Mouse (Mus musculus) kidney, embryonic 15.5 days (tissue): ENCODE data around the gene AL732309.1. TPM values are rescaled to one million over a fixed set of nuclear protein-coding genes. Genes with fewer than 3 reads are reported as not detected.

ENCODE experiments used
- ATAC-seq: fragments of 200-750 bp; cut with Nextera tagmentation; replicated peaks from 2 replicates; pipeline ENCODE4 v1.8.0; 2017; ENCODE audit warnings: moderate TSS enrichment; ENCODE audit not compliant: low FRiP score
- H3K27ac ChIP-seq: fragments of 300-500 bp; sonication (generic); 2 replicates; pipeline ENCODE4 v1.5.1; 2015; ENCODE audit warnings: mild to moderate bottlenecking, inconsistent platforms
- H3K27me3 ChIP-seq: fragments of 300-500 bp; sonication (generic); 2 replicates; pipeline ENCODE4 v1.6.1; 2015; ENCODE audit warnings: inconsistent platforms
- H3K36me3 ChIP-seq: fragments of 300-500 bp; sonication (generic); 2 replicates; pipeline ENCODE4 v1.6.1; 2015; ENCODE audit warnings: inconsistent platforms
- H3K4me1 ChIP-seq: fragments of 300-500 bp; sonication (generic); 2 replicates; pipeline ENCODE4 v1.6.1; 2015; ENCODE audit warnings: inconsistent platforms
- H3K4me2 ChIP-seq: fragments of 300-500 bp; sonication (generic); 2 replicates; pipeline ENCODE4 v1.6.1; 2015; ENCODE audit warnings: moderate library complexity, mild to moderate bottlenecking, inconsistent platforms
- H3K4me3 ChIP-seq: fragments of 300-500 bp; sonication (generic); replicated peaks from 2 replicates; pipeline ENCODE4 v1.5.1; 2015; ENCODE audit warnings: mild to moderate bottlenecking, inconsistent platforms
- H3K9ac ChIP-seq: fragments of 300-500 bp; sonication (generic); 2 replicates; pipeline ENCODE4 v1.6.1; 2015; ENCODE audit warnings: mild to moderate bottlenecking, inconsistent platforms
- H3K9me3 ChIP-seq: fragments of 300-500 bp; sonication (generic); replicated peaks from 2 replicates; pipeline ENCODE4 v1.6.1; 2016; ENCODE audit warnings: inconsistent platforms
- WGBS: fragments of 180-500 bp; shearing (Covaris S2); methylation state at CpG from one replicate; pipeline ENCODE4 v1.1.7; 2015; ENCODE audit warnings: mixed read lengths; 5-methylcytosine and 5-hydroxymethylcytosine counted together
- polyA plus RNA-seq: library from polyadenylated mRNA; unstranded; fragments of >200 nt; fragmentation: Nextera tagmentation; extraction: Ambion mirVana; gene quantifications from 2 replicates; pipeline ENCODE4 v1.2.1, GENCODE M21; 2015

Gene AL732309.1
- polyA plus RNA-seq, 1 experiment from 2014 or later, result 5.4 TPM

DNA sequence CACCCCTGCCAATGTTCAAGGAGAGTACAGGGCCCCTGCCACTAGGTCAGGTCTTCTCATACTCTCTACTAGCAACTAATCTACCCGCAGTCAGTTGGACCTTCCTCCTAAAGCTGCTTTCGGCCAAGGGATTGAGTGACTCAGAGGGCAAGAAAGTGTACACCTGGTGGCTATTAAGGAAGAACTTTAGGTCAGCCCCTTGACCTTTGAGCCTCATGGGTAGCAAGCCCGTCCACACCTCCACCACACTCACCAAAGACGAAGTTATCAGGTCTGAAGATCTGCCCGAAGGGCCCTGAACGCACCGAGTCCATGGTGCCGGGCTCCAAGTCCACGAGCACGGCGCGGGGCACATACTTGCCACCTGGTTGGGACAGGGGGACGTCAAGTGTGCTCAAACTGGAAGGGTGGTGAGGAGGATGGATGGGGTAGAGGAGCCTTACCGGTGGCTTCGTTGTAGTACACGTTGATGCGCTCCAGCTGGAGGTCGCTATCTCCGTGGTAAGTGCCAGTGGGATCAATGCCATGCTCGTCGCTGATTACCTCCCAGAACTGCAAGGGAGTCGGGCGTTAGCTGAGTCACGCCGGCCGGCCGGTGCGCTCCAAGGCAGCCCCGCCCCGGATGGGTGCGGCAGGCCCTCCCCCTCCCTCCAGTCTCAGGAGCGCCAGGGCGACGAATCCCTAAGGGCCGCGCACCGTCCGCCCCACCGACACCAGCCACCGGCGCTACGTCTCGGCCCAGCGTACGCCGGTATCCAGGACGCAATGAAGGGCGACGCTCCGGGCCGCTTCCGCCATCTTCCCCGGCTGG lies 22.8 kb downstream of the AL732309.1 start:
- ATAC-seq, result peak; percentile 52
- Histone ChIP-seq H3K9me3 (no peaks in the 10 kb centered on the region), H3K9ac (peak overlapping the region; percentile 87), H3K36me3 (peaks cover 13% of the 10 kb centered on the region), H3K4me1 (peaks cover 24% of the 10 kb centered on the region), H3K27ac (peak overlapping the region; percentile 97), H3K4me2 (peak overlapping the region; percentile 88), H3K27me3 (no peaks in the 10 kb centered on the region), H3K4me3 (peak overlapping the region; percentile 72)
- WGBS, result 1% methylated on average over 53 of the region's 53 CpGs

DNA sequence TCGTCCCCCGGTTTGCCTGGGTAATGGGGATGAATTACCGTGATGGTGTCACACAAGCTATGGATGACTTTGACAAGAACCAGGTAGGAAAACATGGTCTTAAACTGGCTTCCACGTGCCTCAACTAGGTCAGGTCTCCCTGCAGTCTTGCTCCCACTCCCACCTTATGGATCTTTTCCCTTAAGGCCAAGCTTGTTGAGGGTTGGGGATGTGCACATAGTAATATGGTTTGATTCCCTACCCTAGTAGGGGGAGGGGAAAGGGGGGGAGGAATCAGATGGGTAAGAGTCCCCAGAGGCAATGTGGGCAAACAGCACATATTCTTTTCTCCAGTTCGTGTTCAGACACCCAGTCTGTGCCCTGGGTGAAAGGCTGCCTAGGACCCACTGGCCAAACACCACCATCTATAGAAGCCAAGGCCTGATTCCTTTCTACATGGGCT lies 25.3 kb downstream of the AL732309.1 start:
- H3K27me3 ChIP-seq, result no peaks in the 10 kb centered on the region
- 77% methylated on average over 5 of the region's 5 CpGs for WGBS

DNA sequence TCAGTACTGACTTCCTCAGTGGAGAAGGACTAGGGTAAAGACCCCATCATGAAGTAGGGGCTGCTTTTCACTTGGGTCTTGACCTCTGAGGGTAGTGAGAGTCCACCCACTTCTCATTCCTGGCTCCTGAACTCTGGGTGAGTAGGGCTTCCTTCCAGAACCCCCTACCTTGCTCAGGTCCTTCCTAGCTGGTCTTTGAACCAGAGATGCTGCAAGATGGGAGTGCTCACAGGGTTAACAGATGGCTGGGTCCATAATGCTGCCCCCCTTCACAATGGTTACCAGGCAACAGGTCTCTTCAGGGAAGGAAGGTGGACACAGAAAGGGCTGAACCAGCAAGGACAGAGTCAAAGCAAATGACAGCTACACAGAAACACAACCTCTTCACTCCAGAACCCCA lies 28.2 kb downstream of the AL732309.1 start, which contains the start of gene Fam166a:
Gene Fam166a (plus strand): TSS at position 301 of the 400 bp plus-strand sequence.
- H3K9ac ChIP-seq, result no peak within 1 kb of the TSS
- H3K27me3 ChIP-seq, result no peaks in the 10 kb centered on the region
- H3K4me1 ChIP-seq, result peaks cover 6% of the 10 kb centered on the region
- H3K27ac ChIP-seq, result no peak within 1 kb of the TSS
- H3K36me3 ChIP-seq, result peaks cover 13% of the 10 kb centered on the region
- no peaks in the 10 kb centered on the region for H3K9me3 ChIP-seq
- H3K4me2 ChIP-seq, result no peak within 1 kb of the TSS
- H3K4me3 ChIP-seq, result no peak within 1 kb of the TSS
- no peak for ATAC-seq

More for the DNA sequence above, 25.3 kb downstream of the AL732309.1 start:
- peaks cover 13% of the 10 kb centered on the region for H3K36me3 ChIP-seq
- no peaks in the 10 kb centered on the region for H3K9me3 ChIP-seq
- H3K4me1 ChIP-seq, result peaks cover 18% of the 10 kb centered on the region
- H3K4me3 ChIP-seq, result no peak overlapping the region
- H3K9ac ChIP-seq, result no peak overlapping the region
- H3K4me2 ChIP-seq, result no peak overlapping the region
- no peak overlapping the region for H3K27ac ChIP-seq
- ATAC-seq, result no peak

GRCm38 (mm10) chr2:25217666-25218065 lies 29.0 kb downstream of the AL732309.1 start:
- Histone ChIP-seq H3K4me3 (no peak overlapping the region), H3K9me3 (no peaks in the 10 kb centered on the region), H3K4me1 (no peaks in the 10 kb centered on the region), H3K9ac (no peak overlapping the region), H3K4me2 (no peak overlapping the region), H3K27me3 (no peaks in the 10 kb centered on the region), H3K27ac (no peak overlapping the region), H3K36me3 (peaks cover 13% of the 10 kb centered on the region)
- WGBS, result 58% methylated on average over 2 of the region's 2 CpGs
- no peak for ATAC-seq

DNA sequence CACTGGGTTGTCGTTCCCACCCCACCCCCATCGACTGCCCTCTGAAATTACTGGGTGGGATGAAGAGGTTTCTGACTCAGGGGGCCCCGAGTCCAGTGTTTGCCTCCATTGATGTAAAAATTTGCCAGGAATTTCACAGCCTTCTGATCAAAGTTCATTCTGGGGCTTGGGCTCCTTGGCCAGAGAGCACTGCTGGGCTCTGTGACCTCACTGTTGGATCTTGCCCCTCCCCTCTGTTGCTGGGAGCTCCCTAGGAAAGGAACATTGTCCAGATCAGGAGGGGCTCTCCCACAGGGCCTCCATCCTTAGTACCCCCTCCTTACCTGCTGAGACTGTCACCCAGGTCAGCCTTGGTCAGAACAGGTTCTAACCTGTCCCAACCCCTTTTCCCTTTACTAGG lies 32.2 kb downstream of the AL732309.1 start, which contains the start of gene Stpg3:
Gene Stpg3 (minus strand): TSS at position 194 of the 400 bp plus-strand sequence.
- H3K9ac ChIP-seq, result no peak within 1 kb of the TSS
- H3K4me2 ChIP-seq, result no peak within 1 kb of the TSS
- H3K9me3 ChIP-seq, result no peaks in the 10 kb centered on the region
- H3K27me3 ChIP-seq, result no peaks in the 10 kb centered on the region
- no peak within 1 kb of the TSS for H3K4me3 ChIP-seq
- H3K4me1 ChIP-seq, result peaks cover 18% of the 10 kb centered on the region
- no peak for ATAC-seq
- WGBS, result 58% methylated on average over 3 of the region's 3 CpGs
- 0 out of 2 replicates have a peak within 1 kb of the TSS, but pooled peaks have one; percentile 20 for H3K27ac ChIP-seq
- H3K36me3 ChIP-seq, result no peaks in the 10 kb centered on the region

DNA sequence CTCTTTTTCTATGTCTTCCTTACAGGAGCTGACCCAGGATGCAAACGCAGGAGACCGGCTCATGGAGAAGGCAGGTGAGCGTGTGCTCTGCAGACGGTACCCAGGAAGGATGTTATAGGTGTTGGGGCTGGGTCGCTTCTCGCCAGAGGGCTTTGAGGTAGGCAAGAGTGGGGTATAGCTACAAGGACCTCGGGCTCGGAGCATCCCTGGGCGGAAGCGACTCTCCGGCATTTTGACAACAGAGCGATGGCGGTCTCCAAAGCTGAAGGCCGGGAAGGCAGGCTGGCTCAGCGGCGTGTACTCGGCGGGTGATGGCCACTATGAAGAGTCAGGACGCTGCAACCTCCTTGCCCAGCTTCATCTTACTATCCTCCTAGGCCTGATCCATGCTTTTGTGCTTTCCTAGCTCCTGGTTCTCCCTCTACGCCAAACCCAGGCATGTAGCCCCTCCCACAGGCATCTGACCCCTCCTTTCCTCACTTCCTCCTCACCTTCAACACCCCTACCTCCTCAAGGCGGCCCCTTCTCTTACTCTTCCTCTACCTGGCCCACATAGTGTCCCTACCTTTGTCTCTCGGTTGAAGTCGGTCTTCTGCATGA lies 33.3 kb downstream of the AL732309.1 start:
- H3K4me2 ChIP-seq, result no peak overlapping the region
- H3K9ac ChIP-seq, result no peak overlapping the region
- H3K9me3 ChIP-seq, result no peaks in the 10 kb centered on the region
- H3K27me3 ChIP-seq, result no peaks in the 10 kb centered on the region
- ATAC-seq, result no peak
- 0 out of 2 replicates have a peak, but pooled peaks cover 9% of the 10 kb centered on the region for H3K36me3 ChIP-seq
- no peak overlapping the region for H3K4me3 ChIP-seq
- H3K27ac ChIP-seq, result no peak overlapping the region
- WGBS, result 74% methylated on average over 23 of the region's 23 CpGs
- peaks cover 25% of the 10 kb centered on the region for H3K4me1 ChIP-seq

- peaks cover 25% of the 10 kb centered on the region for H3K4me1 ChIP-seq
- ATAC-seq, result peak; percentile 92
- peak within 1 kb of the TSS; percentile 95 for H3K27ac ChIP-seq
- peak within 1 kb of the TSS; percentile 83 for H3K9ac ChIP-seq
- no peaks in the 10 kb centered on the region for H3K27me3 ChIP-seq
- peaks cover 31% of the 10 kb centered on the region for H3K36me3 ChIP-seq
- under 1% methylated on average over 44 of the region's 44 CpGs for WGBS
- peak within 1 kb of the TSS; percentile 96 for H3K4me3 ChIP-seq
- H3K9me3 ChIP-seq, result no peaks in the 10 kb centered on the region
- peak within 1 kb of the TSS; percentile 68 for H3K4me2 ChIP-seq
Measured at GRCm38 (mm10) chr2:25211121-25211670, 35.5 kb downstream of the AL732309.1 start, which contains the start of gene Nelfb. Gene Nelfb, minus strand, starts transcription at chr2:25211489.

DNA sequence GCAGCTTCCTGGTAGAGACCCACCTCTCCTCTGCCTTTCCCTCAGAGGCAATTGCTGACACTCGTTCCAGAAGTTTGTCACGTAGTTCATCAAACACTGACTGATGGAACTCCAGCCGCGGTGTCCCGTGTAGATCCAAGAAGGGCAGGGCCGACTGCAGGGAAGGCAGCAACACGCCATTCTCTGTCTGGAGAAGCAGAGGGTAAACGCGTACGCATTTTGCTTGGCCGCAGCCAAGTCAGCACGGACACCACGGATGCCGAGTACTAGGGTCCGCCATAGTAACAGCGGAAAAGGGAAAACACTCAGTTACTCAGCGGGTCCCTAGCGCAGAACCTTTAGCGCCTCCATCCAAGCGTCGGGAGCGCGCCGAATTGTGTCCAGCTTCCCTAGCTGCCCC lies 36.0 kb downstream of the AL732309.1 start:
- H3K27ac ChIP-seq, result peak overlapping the region; percentile 95
- H3K27me3 ChIP-seq, result no peaks in the 10 kb centered on the region
- peaks cover 36% of the 10 kb centered on the region for H3K36me3 ChIP-seq
- peak overlapping the region; percentile 83 for H3K9ac ChIP-seq
- peak overlapping the region; percentile 68 for H3K4me2 ChIP-seq
- H3K4me1 ChIP-seq, result peaks cover 25% of the 10 kb centered on the region
- H3K4me3 ChIP-seq, result peak overlapping the region; percentile 96
- WGBS, result under 1% methylated on average over 24 of the region's 24 CpGs
- peak; percentile 48 for ATAC-seq
- H3K9me3 ChIP-seq, result no peaks in the 10 kb centered on the region

GRCm38 (mm10) chr2:25207593-25207992 lies 39.1 kb downstream of the AL732309.1 start:
- H3K9ac ChIP-seq, result no peak overlapping the region
- peaks cover 67% of the 10 kb centered on the region for H3K36me3 ChIP-seq
- peaks cover 25% of the 10 kb centered on the region for H3K4me1 ChIP-seq
- H3K4me2 ChIP-seq, result no peak overlapping the region
- H3K27me3 ChIP-seq, result no peaks in the 10 kb centered on the region
- no peaks in the 10 kb centered on the region for H3K9me3 ChIP-seq
- H3K27ac ChIP-seq, result no peak overlapping the region
- ATAC-seq, result no peak
- WGBS, result 100% methylated on average over 1 of the region's 1 CpGs
- no peak overlapping the region for H3K4me3 ChIP-seq

GRCm38 (mm10) chr2:25203631-25204214 lies 42.9 kb downstream of the AL732309.1 start:
- 67% methylated on average over 4 of the region's 4 CpGs for WGBS
- Histone ChIP-seq H3K27ac (no peak overlapping the region), H3K9ac (no peak overlapping the region), H3K36me3 (peaks cover 100% of the 10 kb centered on the region), H3K9me3 (no peaks in the 10 kb centered on the region), H3K4me1 (0 out of 2 replicates have a peak, but pooled peaks cover under 1% of the 10 kb centered on the region), H3K27me3 (no peaks in the 10 kb centered on the region), H3K4me3 (no peak overlapping the region), H3K4me2 (no peak overlapping the region)
- ATAC-seq, result no peak; the same call in 1 of the 2 replicates

GRCm38 (mm10) chr2:25200631-25201030 lies 46.0 kb downstream of the AL732309.1 start:
- 95% methylated on average over 2 of the region's 2 CpGs for WGBS
- Histone ChIP-seq H3K4me3 (no peak overlapping the region), H3K36me3 (peaks cover 74% of the 10 kb centered on the region), H3K9me3 (no peaks in the 10 kb centered on the region), H3K4me1 (peaks cover 19% of the 10 kb centered on the region), H3K27me3 (peaks cover 2% of the 10 kb centered on the region; the same call in 1 of the 2 replicates), H3K4me2 (no peak overlapping the region), H3K9ac (no peak overlapping the region), H3K27ac (no peak overlapping the region)
- no peak for ATAC-seq
